Mouse (Mus musculus) erythroblast, embryonic 14.5 days (primary cell): ENCODE data around the gene Fuca1.

Source experiments
- GATA1 ChIP-seq: IDR thresholded peaks from 2 replicates; pipeline ENCODE4 v1.6.1; 2012; ENCODE audit warnings: low read length, inconsistent platforms, mixed read lengths
- TAL1 ChIP-seq: IDR thresholded peaks from 3 replicates; pipeline ENCODE4 v1.6.1; 2012; ENCODE audit warnings: low read length, inconsistent platforms, mixed read lengths

DNA sequence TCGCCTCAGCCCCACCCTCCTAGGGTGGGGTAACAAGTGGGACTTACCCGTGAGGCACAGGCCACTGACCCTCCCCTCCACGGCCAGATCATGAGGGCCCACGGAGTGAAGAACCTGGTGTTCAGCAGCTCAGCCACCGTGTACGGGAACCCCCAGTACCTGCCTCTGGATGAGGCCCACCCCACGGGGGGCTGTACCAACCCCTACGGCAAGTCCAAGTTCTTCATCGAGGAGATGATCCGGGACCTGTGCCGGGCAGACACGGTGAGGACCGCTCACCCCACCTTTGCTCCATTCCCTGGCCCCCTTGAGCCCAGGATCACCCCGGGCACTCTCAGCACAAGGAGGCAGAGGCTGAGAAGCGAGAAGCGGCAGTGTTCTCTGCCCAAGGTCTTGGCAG lies 45.7 kb downstream of the Fuca1 start:
- TF ChIP-seq TAL1 = no peak
- TF ChIP-seq GATA1 = no peak
